Mouse (Mus musculus): Measurements from ENCODE around the gene Ugt2a2.
"Not testable (repeated sequence)": the region's sequence is repeated elsewhere in the genome, so short reads cannot be mapped to it uniquely, and the experiment has no call there.

Ugt2a2 gene

GRCm38 (mm10) chr5:87482160-87482559, at the start of gene Ugt2a2:
TSS of gene Ugt2a2 (minus strand) at chr5:87482260.
- no peak for DNase-seq (ENCODE audit: low spot score in 2 of 2)

- DNase-seq (ENCODE audit: low spot score in 2 of 2): not testable (repeated sequence)
Measured at GRCm38 (mm10) chr5:87523561-87523960, 41.5 kb upstream of the Ugt2a2 start.

GRCm38 (mm10) chr5:87505776-87506458, 23.9 kb upstream of the Ugt2a2 start:
- no peak for DNase-seq (ENCODE audit: low spot score in 2 of 2)

- no peak for DNase-seq (ENCODE audit: low spot score in 2 of 2)
Measured at GRCm38 (mm10) chr5:87502687-87503086, 20.6 kb upstream of the Ugt2a2 start.

GRCm38 (mm10) chr5:87499341-87499740, 17.3 kb upstream of the Ugt2a2 start:
- DNase-seq (ENCODE audit: low spot score in 2 of 2): no peak

- DNase-seq (ENCODE audit: low spot score in 2 of 2): no peak
Measured at GRCm38 (mm10) chr5:87498936-87499335, 16.9 kb upstream of the Ugt2a2 start.

- DNase-seq (ENCODE audit: low spot score in 2 of 2): no peak
Measured at GRCm38 (mm10) chr5:87490771-87491170, 8.7 kb upstream of the Ugt2a2 start, which contains the start of gene Ugt2a1. TSS of gene Ugt2a1 (minus strand) at chr5:87490871.

GRCm38 (mm10) chr5:87486706-87487105, 4.6 kb upstream of the Ugt2a2 start, which contains the start of gene Gm43638:
TSS of gene Gm43638 (minus strand) at chr5:87486806.
- DNase-seq (ENCODE audit: low spot score in 2 of 2): not testable (repeated sequence)

GRCm38 (mm10) chr5:87458810-87459209, 23.2 kb downstream of the Ugt2a2 start:
- no peak for DNase-seq (ENCODE audit: low spot score in 2 of 2)

GRCm38 (mm10) chr5:87457701-87458100, 24.4 kb downstream of the Ugt2a2 start:
- DNase-seq (ENCODE audit: low spot score in 2 of 2): no peak

- no peak for DNase-seq (ENCODE audit: low spot score in 2 of 2)
Measured at GRCm38 (mm10) chr5:87456216-87456850, 25.7 kb downstream of the Ugt2a2 start.

- DNase-seq (ENCODE audit: low spot score in 2 of 2): no peak
Measured at GRCm38 (mm10) chr5:87455519-87455918, 26.5 kb downstream of the Ugt2a2 start.

GRCm38 (mm10) chr5:87452514-87452913, 29.5 kb downstream of the Ugt2a2 start:
- DNase-seq (ENCODE audit: low spot score in 2 of 2): not testable (repeated sequence)

- peak in 1 of 2 experiments; percentile 5 for DNase-seq (ENCODE audit: low spot score in 2 of 2)
Measured at GRCm38 (mm10) chr5:87436264-87436663, 45.8 kb downstream of the Ugt2a2 start.

GRCm38 (mm10) chr5:87425676-87426075, 56.4 kb downstream of the Ugt2a2 start:
- DNase-seq (ENCODE audit: low spot score in 2 of 2): no peak

- DNase-seq (ENCODE audit: low spot score in 2 of 2): not testable (repeated sequence)
Measured at GRCm38 (mm10) chr5:87424041-87424440, 58.0 kb downstream of the Ugt2a2 start, which contains the start of gene Ugt2b38. TSS of gene Ugt2b38 (minus strand) at chr5:87424203.
